Mouse (Mus musculus) cortical plate, adult 2 months (tissue): ENCODE data around the gene Nes. TPM values are rescaled to one million over a fixed set of nuclear protein-coding genes. Genes with fewer than 3 reads are reported as not detected.

ENCODE experiments used
- H3K27ac ChIP-seq: fragments of 200-500 bp; 2 replicates; pipeline ENCODE4 v1.5.1; 2012; ENCODE audit warnings: low read length, control low read depth, inconsistent platforms; ENCODE audit not compliant: insufficient read depth
- H3K4me1 ChIP-seq: fragments of 200-500 bp; 2 replicates; pipeline ENCODE4 v1.6.1; 2011; ENCODE audit warnings: low read length; ENCODE audit not compliant: control insufficient read depth, insufficient read depth
- H3K4me3 ChIP-seq: fragments of 200-500 bp; 2 replicates; pipeline ENCODE4 v1.5.1; 2011; ENCODE audit warnings: mild to moderate bottlenecking, low read length, control low read depth; ENCODE audit not compliant: insufficient read depth
- CTCF ChIP-seq: fragments of 200-500 bp; IDR thresholded peaks from 2 replicates; pipeline ENCODE4 v1.5.1; 2011; ENCODE audit warnings: mild to moderate bottlenecking, control low read depth, low read length; ENCODE audit not compliant: insufficient read depth; ENCODE audit errors: extremely low read depth
- POLR2A ChIP-seq: fragments of 200-500 bp; IDR thresholded peaks from 2 replicates; pipeline ENCODE4 v1.6.1; 2011; ENCODE audit warnings: mild to moderate bottlenecking, low read length, control low read depth; ENCODE audit not compliant: insufficient read depth; ENCODE audit errors: extremely low read depth
- polyA plus RNA-seq: library from polyadenylated mRNA; depleted of rRNA; stranded (reverse); fragments of >200 nt; gene quantifications from 2 replicates; pipeline ENCODE4 v1.2.3, GENCODE M21; 2012; rRNA removed

Nes gene
- 3.1 and 3.6 TPM in 2 replicates for polyA plus RNA-seq

- Histone ChIP-seq H3K27ac (0 out of 2 replicates have a peak within 1 kb of the TSS, but pooled peaks have one; percentile 50), H3K4me1 (peaks cover 2% of the 10 kb centered on the region; the same call in 1 of the 2 replicates), H3K4me3 (peak within 1 kb of the TSS; percentile 3; the same call in 1 of the 2 replicates)
- TF ChIP-seq CTCF (no peak), POLR2A (0 out of 2 replicates have a peak, but pooled peaks have one; percentile 39)
Measured at GRCm38 (mm10) chr3:87970939-87971488, at the start of gene Nes. Nes (plus strand) TSS chr3:87971078.

DNA sequence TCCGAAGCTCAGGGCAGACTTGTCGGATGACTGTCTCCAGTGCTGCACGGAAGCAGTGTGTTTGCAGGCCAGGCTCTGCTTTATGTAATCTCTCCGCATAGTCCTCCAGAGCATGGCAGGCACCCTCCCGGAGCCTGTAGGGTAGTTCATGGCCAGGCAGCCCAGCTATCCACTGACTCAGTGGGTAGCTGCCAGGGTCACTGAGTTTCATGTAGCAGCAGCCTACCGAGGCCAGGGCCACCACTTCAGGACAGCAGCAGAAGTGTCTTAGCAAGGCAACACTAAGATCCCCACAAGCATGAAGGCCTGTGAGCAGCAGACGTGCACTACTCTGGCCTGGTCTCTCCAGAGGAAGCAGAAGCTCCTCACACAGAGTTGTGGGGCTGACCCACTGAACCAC is 45.9 kb upstream of the Nes start:
- no peak overlapping the region for H3K4me3 ChIP-seq
- H3K4me1 ChIP-seq = no peaks in the 10 kb centered on the region; the same call in 1 of the 2 replicates
- no peak overlapping the region for H3K27ac ChIP-seq
- TF ChIP-seq POLR2A (no peak), CTCF (no peak)

DNA sequence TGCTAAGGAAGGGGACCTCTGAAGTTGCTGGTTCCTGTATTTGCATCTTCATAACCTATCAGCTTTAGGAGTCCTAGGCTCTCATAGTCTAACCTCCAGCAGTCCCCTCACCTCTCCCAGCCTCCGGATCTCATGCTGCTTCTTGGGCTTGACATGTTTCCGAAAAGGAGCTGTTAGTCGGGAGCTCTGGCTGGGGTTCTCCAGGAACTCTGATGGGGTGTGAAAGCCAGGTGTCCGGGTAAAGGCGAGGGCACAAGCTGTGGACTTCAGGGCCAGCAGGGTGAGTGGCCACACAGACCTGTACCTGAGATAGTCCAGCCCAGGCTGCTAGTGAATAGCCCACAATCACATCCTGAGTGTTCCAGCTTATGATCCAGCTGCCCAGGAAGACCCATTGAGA is 43.4 kb upstream of the Nes start:
- Histone ChIP-seq H3K4me1 (peaks cover 2% of the 10 kb centered on the region), H3K27ac (no peak overlapping the region), H3K4me3 (no peak overlapping the region)
- no peak for TF ChIP-seq POLR2A
- no peak for TF ChIP-seq CTCF

- H3K4me3 ChIP-seq = peak overlapping the region; percentile 87
- TF ChIP-seq POLR2A = no peak
- no peak for TF ChIP-seq CTCF
- no peak overlapping the region for H3K27ac ChIP-seq
- H3K4me1 ChIP-seq = peaks cover 2% of the 10 kb centered on the region
Measured at GRCm38 (mm10) chr3:87929341-87930077, 41.4 kb upstream of the Nes start.

- Histone ChIP-seq H3K4me3 (peak within 1 kb of the TSS; percentile 87), H3K27ac (no peak within 1 kb of the TSS), H3K4me1 (peaks cover 2% of the 10 kb centered on the region)
- peak; percentile 82 for TF ChIP-seq POLR2A
- TF ChIP-seq CTCF = peak; percentile 51; the same call in 1 of the 2 replicates
Measured at GRCm38 (mm10) chr3:87930078-87930795, 40.6 kb upstream of the Nes start, which contains the start of the genes Isg20l2 and Rrnad1. Isg20l2 (plus strand) TSS chr3:87930314. Rrnad1 (minus strand) TSS chr3:87930717.

- Histone ChIP-seq H3K4me1 (peaks cover 2% of the 10 kb centered on the region), H3K27ac (no peak overlapping the region), H3K4me3 (no peak overlapping the region)
- TF ChIP-seq CTCF = no peak
- no peak for TF ChIP-seq POLR2A
Measured at GRCm38 (mm10) chr3:87934026-87934425, 36.9 kb upstream of the Nes start.

- H3K4me3 ChIP-seq = no peak overlapping the region
- H3K27ac ChIP-seq = no peak overlapping the region
- TF ChIP-seq POLR2A (no peak), CTCF (no peak)
- H3K4me1 ChIP-seq = peaks cover 2% of the 10 kb centered on the region
Measured at GRCm38 (mm10) chr3:87934501-87934900, 36.4 kb upstream of the Nes start.

- Histone ChIP-seq H3K4me1 (peaks cover 2% of the 10 kb centered on the region), H3K27ac (no peak overlapping the region), H3K4me3 (no peak overlapping the region)
- TF ChIP-seq POLR2A (no peak), CTCF (no peak)
Measured at GRCm38 (mm10) chr3:87935201-87935600, 35.7 kb upstream of the Nes start.

GRCm38 (mm10) chr3:87935776-87936175 is 35.1 kb upstream of the Nes start:
- Histone ChIP-seq H3K4me3 (no peak overlapping the region), H3K27ac (no peak overlapping the region), H3K4me1 (peaks cover 2% of the 10 kb centered on the region)
- TF ChIP-seq POLR2A (no peak), CTCF (peak; percentile 93)
